Mouse (Mus musculus) olfactory bulb, adult 2 months (tissue): ENCODE results near the gene Shroom3.

ENCODE experiments used
- CTCF ChIP-seq: fragments of 200-500 bp; IDR thresholded peaks from 2 replicates; pipeline ENCODE4 v1.5.1; 2012; ENCODE audit warnings: low read depth, mild to moderate bottlenecking, low read length, moderate library complexity; ENCODE audit not compliant: insufficient read depth
- POLR2A ChIP-seq: fragments of 200-500 bp; IDR thresholded peaks from 2 replicates; pipeline ENCODE4 v1.6.1; 2012; ENCODE audit warnings: mild to moderate bottlenecking, low read depth, low read length, moderate library complexity; ENCODE audit not compliant: insufficient read depth

DNA sequence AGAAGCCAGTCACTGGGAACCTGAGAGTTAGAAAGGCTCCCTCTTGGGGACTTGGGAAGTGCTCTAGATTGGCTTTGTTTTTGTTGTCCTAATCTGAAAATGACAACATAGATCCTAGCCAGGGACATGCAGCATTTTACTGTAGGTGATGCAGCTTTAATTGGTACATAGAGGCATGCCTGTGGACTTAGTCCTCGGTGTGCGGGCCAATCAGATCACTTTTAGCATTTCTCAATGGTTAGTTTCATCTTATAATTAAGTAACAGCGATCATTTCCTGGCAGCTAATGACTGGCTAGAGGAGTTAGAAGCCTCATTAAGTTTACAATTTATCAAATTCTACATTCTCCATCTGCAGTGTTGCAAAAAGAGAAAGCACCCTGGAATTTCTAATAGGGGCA lies 167.7 kb downstream of the Shroom3 start:
- TF ChIP-seq POLR2A (no peak), CTCF (no peak)
